28 mouse cellular contexts compared by ENCODE assay signal in the genomic region with DNA sequence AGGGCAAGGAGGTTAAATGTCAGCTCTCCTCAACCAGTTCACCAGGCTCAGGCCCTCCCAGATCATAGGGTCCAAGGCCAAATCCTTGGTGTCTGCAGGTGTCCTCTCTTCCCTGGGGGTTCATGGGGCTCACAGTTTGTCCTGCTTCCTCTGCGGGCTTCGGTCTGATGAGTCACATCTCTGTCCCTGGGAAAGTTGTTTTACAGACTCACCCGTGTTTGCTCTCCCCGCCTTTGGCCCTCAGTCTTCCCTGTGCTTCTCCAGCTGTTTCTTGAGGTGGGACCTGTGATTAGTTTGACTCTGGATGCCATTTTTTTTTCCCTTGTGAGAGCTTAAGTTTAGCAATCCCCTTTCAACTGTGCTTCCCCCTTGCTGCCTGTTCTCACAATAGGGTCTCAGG. TPM values are rescaled to one million over a fixed set of nuclear protein-coding genes. Genes with fewer than 3 reads are reported as not detected.
DNase-seq lines count a peak whose midpoint lies in the region; TF ChIP-seq lines count a peak whose summit lies in the region.
"Had no signal": no experiment of that assay in that cellular context is flagged by ENCODE, and none has a peak within 500 bp of the region (broad histone marks: within the 10 kb centered on the region; RNA-seq: fewer than 3 reads in every experiment).

No protein-coding gene starts in this region.

- no peaks in the 10 kb centered on the region for H3K36me3 ChIP-seq in C2C12 (ENCODE audit: control insufficient read depth, insufficient read depth)
- no peaks in the 10 kb centered on the region for H3K36me3 ChIP-seq in myocyte (ENCODE audit: control insufficient read depth, insufficient read depth)
- H3K36me3 ChIP-seq: G1E; heart, embryonic 12.5 days; limb, embryonic 12.5 days; neural tube, embryonic 13.5 days had no signal

- H3K4me2 ChIP-seq in myocyte (ENCODE audit: low read depth) = peak overlapping the region; percentile 83
- H3K4me2 ChIP-seq: heart, embryonic 12.5 days; limb, embryonic 12.5 days; liver, embryonic 11.5 days; neural tube, embryonic 13.5 days had no signal

- H3K79me2 ChIP-seq in C2C12 (ENCODE audit: control insufficient read depth, insufficient read depth) = no peaks in the 10 kb centered on the region
- no peaks in the 10 kb centered on the region for H3K79me2 ChIP-seq in myocyte (ENCODE audit: control insufficient read depth, insufficient read depth)

- peak; percentile 6 for DNase-seq in cerebellum, adult 11-12 months
- DNase-seq in cerebellum, adult 11 months = no peak
- peak; percentile 3 for DNase-seq in gastrocnemius, postnatal 25 days
- DNase-seq in gastrocnemius, postnatal 14 days = no peak
- no peak for DNase-seq in T-cell, adult 2 months (ENCODE audit: low spot score)
- no peak for DNase-seq in lung, adult 18-20 months
- DNase-seq: adrenal gland, postnatal 10 days; cerebellum, adult 8-10 months; heart, postnatal 10 days; kidney, adult 8-10 months; kidney, postnatal 10 days; liver, postnatal 0 days; lung, postnatal 14 days; midbrain, embryonic 14.5 days; retina, postnatal 1 day; right cerebral cortex, postnatal 25 days; thymus, postnatal 25 days had no signal

- TF ChIP-seq CTCF in C2C12 (IDR thresholded peaks at IDR 0.05; ENCODE audit: control insufficient read depth, insufficient read depth, insufficient read length) = no peak

- H3K79me3 ChIP-seq in C2C12 (ENCODE audit: low read depth) = no peaks in the 10 kb centered on the region

- H3ac ChIP-seq in C2C12 (ENCODE audit: control insufficient read depth, insufficient read length, low read depth) (no peak overlapping the region), myocyte (ENCODE audit: control insufficient read depth, insufficient read length) (no peak overlapping the region)

- intact Hi-C loops in gastrocnemius, postnatal 14 days (cut with DNase I; ENCODE audit: low total_unique reads) = no loop called here

- H3K4me3 ChIP-seq in C2C12 (ENCODE audit: insufficient read depth, poor library complexity, severe bottlenecking) = no peak overlapping the region
- H3K4me3 ChIP-seq in myocyte = no peak overlapping the region
- H3K4me3 ChIP-seq: heart, embryonic 12.5 days; limb, embryonic 12.5 days; neural tube, embryonic 13.5 days had no signal

- no peak for TF ChIP-seq POLR2A in myocyte (IDR thresholded peaks at IDR 0.05; ENCODE audit: insufficient read length, low read depth)

- H3K27me3 ChIP-seq in C2C12 (ENCODE audit: control insufficient read depth, insufficient read depth, insufficient read length) (no peaks in the 10 kb centered on the region), myocyte (ENCODE audit: control insufficient read depth, insufficient read depth, insufficient read length) (no peaks in the 10 kb centered on the region)
- H3K27me3 ChIP-seq: CH12.LX; heart, embryonic 12.5 days; limb, embryonic 12.5 days; neural tube, embryonic 13.5 days had no signal

TF ChIP-seq in C2C12, 6 proteins besides CTCF, POLR2A, EP300 and RAD21:
- peak; percentile 28 for TF ChIP-seq MAX (IDR thresholded peaks at IDR 0.05)
- peak; percentile 40 for TF ChIP-seq MYOD1 (IDR thresholded peaks at IDR 0.05; ENCODE audit: control insufficient read depth, insufficient read length, low read depth)
- no peak for TF ChIP-seq FOSL1 (IDR thresholded peaks at IDR 0.05; ENCODE audit: insufficient read depth, low read length, poor library complexity, severe bottlenecking)
TF ChIP-seq in C2C12: peak in this region for 2.

TF ChIP-seq in myocyte, 11 proteins besides CTCF, POLR2A, EP300 and RAD21:
- TF ChIP-seq MYOD1 (IDR thresholded peaks at IDR 0.05; ENCODE audit: control insufficient read depth in 1 of 3, insufficient read length in 2 of 3, low read depth in 2 of 3) (peak in 1 of 3 experiments; percentile 23), CEBPB (IDR thresholded peaks at IDR 0.05; ENCODE audit: insufficient read depth, poor library complexity, severe bottlenecking) (no peak)

RNA-seq across cellular contexts. Expression of gene Cfap97d2, which starts 9.5 kb away (rescaled TPM):
- total RNA-seq in gastrocnemius, postnatal 25 days (2021) = not detected
- total RNA-seq in gastrocnemius, postnatal 14 days (2021) = not detected
- polyA plus RNA-seq in C2C12 (2012; fragmentation: generic; extraction: Trizol) = not detected
- 0.02 TPM for polyA plus RNA-seq in myocyte (2012; fragmentation: generic; extraction: Trizol)
- total RNA-seq: CH12.LX; granulocyte monocyte progenitor cell, adult 5-6 weeks; heart, postnatal 10 days; megakaryocyte progenitor cell, adult 5-6 weeks had no signal
- polyA plus RNA-seq: activated CD4-positive, CD25-positive, alpha-beta regulatory T cell, adult 4 months; G1E; liver, embryonic 11.5 days; liver, postnatal 0 days had no signal

RNA-seq across cellular contexts. Expression of gene Rasa3, which starts 18.8 kb away (rescaled TPM):
- total RNA-seq in gastrocnemius, postnatal 25 days (2021) = 1 to 10 TPM; 8.4 to 9.4 TPM
- total RNA-seq in gastrocnemius, postnatal 14 days (2021) = 10 to 100 TPM; 18.5 to 18.8 TPM
- polyA plus RNA-seq in C2C12 (2012; fragmentation: generic; extraction: Trizol) = 67.0 TPM
- 39.6 TPM for polyA plus RNA-seq in myocyte (2012; fragmentation: generic; extraction: Trizol)

Comparison
In these comparisons a context has a peak if more than half of its experiments do, and no peak if none do; other contexts are left out.
1. DNase-seq: peak in cerebellum, adult 11-12 months (single experiment) and gastrocnemius, postnatal 25 days (single experiment); none in cerebellum, adult 11 months (single experiment), gastrocnemius, postnatal 14 days (single experiment), T-cell, adult 2 months (single experiment) and lung, adult 18-20 months (0 of 2).